Mouse (Mus musculus): ENCODE measurements at regions not wholly inside any gene's neighbourhood (a gene's known extent, or its start where the extent isn't known, plus 50 kb on each side); places are given as distances from the start of the nearest gene placed in this dataset.
"Not testable (repeated sequence)": the region's sequence is repeated elsewhere in the genome, so short reads cannot be mapped to it uniquely, and the experiment has no call there.

GRCm38 (mm10) chr6:68977959-68978358 lies 1442.4 kb upstream of the Tacstd2 start:
- DNase-seq (ENCODE audit: low spot score in 2 of 2): no peak

GRCm38 (mm10) chr6:68964012-68964411 lies 1428.4 kb upstream of the Tacstd2 start:
- no peak for DNase-seq (ENCODE audit: low spot score in 2 of 2)

- peak in 1 of 2 experiments; percentile 7 for DNase-seq (ENCODE audit: low spot score in 2 of 2)
Observed at GRCm38 (mm10) chr6:68938104-68938503, 1402.5 kb upstream of the Tacstd2 start.

GRCm38 (mm10) chr6:68931860-68932259 lies 1396.3 kb upstream of the Tacstd2 start:
- not testable (repeated sequence) for DNase-seq (ENCODE audit: low spot score in 2 of 2)

GRCm38 (mm10) chr6:68915536-68915935 lies 1379.9 kb upstream of the Tacstd2 start:
- DNase-seq (ENCODE audit: low spot score in 2 of 2): no peak

- no peak for DNase-seq (ENCODE audit: low spot score in 2 of 2)
Observed at GRCm38 (mm10) chr6:68884130-68884529, 1348.5 kb upstream of the Tacstd2 start.

- DNase-seq (ENCODE audit: low spot score in 2 of 2): not testable (repeated sequence)
Observed at GRCm38 (mm10) chr6:68852761-68853160, 1317.2 kb upstream of the Tacstd2 start.

- DNase-seq (ENCODE audit: low spot score in 2 of 2): no peak
Observed at GRCm38 (mm10) chr6:68852286-68852685, 1316.7 kb upstream of the Tacstd2 start.

- DNase-seq (ENCODE audit: low spot score in 2 of 2): no peak
Observed at GRCm38 (mm10) chr6:68835186-68835585, 1299.6 kb upstream of the Tacstd2 start.

GRCm38 (mm10) chr6:68834633-68835032 lies 1299.0 kb upstream of the Tacstd2 start:
- DNase-seq (ENCODE audit: low spot score in 2 of 2): no peak

GRCm38 (mm10) chr6:68828460-68828859 lies 1292.9 kb upstream of the Tacstd2 start:
- not testable (repeated sequence) for DNase-seq (ENCODE audit: low spot score in 2 of 2)

GRCm38 (mm10) chr6:68813346-68813745 lies 1277.8 kb upstream of the Tacstd2 start:
- DNase-seq (ENCODE audit: low spot score in 2 of 2): no peak

GRCm38 (mm10) chr6:68799205-68799604 lies 1263.6 kb upstream of the Tacstd2 start:
- not testable (repeated sequence) for DNase-seq (ENCODE audit: low spot score in 2 of 2)

GRCm38 (mm10) chr6:68771507-68771906 lies 1235.9 kb upstream of the Tacstd2 start:
- no peak for DNase-seq (ENCODE audit: low spot score in 2 of 2)

GRCm38 (mm10) chr6:68750451-68750850 lies 1214.9 kb upstream of the Tacstd2 start:
- no peak for DNase-seq (ENCODE audit: low spot score in 2 of 2)

GRCm38 (mm10) chr6:68749699-68750098 lies 1214.1 kb upstream of the Tacstd2 start:
- DNase-seq (ENCODE audit: low spot score in 2 of 2): no peak

GRCm38 (mm10) chr6:68738573-68738972 lies 1203.0 kb upstream of the Tacstd2 start:
- DNase-seq (ENCODE audit: low spot score in 2 of 2): no peak

- DNase-seq (ENCODE audit: low spot score in 2 of 2): no peak
Observed at GRCm38 (mm10) chr6:68736647-68737046, 1201.1 kb upstream of the Tacstd2 start.

- DNase-seq (ENCODE audit: low spot score in 2 of 2): no peak
Observed at GRCm38 (mm10) chr6:68736068-68736467, 1200.5 kb upstream of the Tacstd2 start.

GRCm38 (mm10) chr6:68711084-68711483 lies 1175.5 kb upstream of the Tacstd2 start:
- DNase-seq (ENCODE audit: low spot score in 2 of 2): not testable (repeated sequence)

GRCm38 (mm10) chr6:68704291-68704800 lies 1168.8 kb upstream of the Tacstd2 start:
- not testable (repeated sequence) for DNase-seq (ENCODE audit: low spot score in 2 of 2)

GRCm38 (mm10) chr6:68680792-68681110 lies 1145.2 kb upstream of the Tacstd2 start:
- DNase-seq (ENCODE audit: low spot score in 2 of 2): not testable (repeated sequence)

- DNase-seq (ENCODE audit: low spot score in 2 of 2): no peak
Observed at GRCm38 (mm10) chr6:68680099-68680791, 1144.6 kb upstream of the Tacstd2 start.

- peak in 1 of 2 experiments; percentile 3 for DNase-seq (ENCODE audit: low spot score in 2 of 2)
Observed at GRCm38 (mm10) chr6:68668433-68668832, 1132.8 kb upstream of the Tacstd2 start.

All from left cerebral cortex, adult 9 months (tissue).